Mouse (Mus musculus) ES-Bruce4 (cell line): ENCODE measurements around the gene Dnah8.

ENCODE experiments used
- CTCF ChIP-seq: IDR thresholded peaks from one replicate; pipeline ENCODE4 v1.8.1; 2011; ENCODE audit warnings: low read depth, low read length
- EP300 ChIP-seq: IDR thresholded peaks from 2 replicates; pipeline ENCODE4 v1.6.1; 2011; ENCODE audit warnings: low read depth, low read length; ENCODE audit not compliant: insufficient read depth
- POLR2A ChIP-seq: IDR thresholded peaks from one replicate; pipeline ENCODE4 v1.8.1; 2011; ENCODE audit warnings: low read length; ENCODE audit not compliant: insufficient read depth

DNA sequence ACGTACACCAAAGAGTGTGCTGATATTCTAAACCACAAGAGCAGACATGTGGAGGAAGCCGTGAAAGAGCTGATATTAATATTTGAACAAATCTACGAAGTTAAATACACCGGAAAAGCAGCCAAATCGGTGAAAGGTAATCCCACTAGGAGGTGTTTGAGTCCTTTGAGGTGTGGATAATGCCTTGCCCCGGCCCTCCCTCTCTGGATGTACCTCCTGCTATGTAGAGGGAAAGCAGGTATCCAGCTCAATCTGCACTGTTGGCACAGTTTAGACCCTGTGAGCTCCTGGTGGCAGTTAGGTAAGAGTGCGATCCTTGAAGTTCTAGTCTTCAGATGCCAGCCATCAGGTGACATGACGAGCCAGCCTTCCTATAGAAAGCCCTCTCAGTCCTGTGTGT, 66.0 kb downstream of the Dnah8 start:
- TF ChIP-seq POLR2A (no peak), CTCF (no peak), EP300 (no peak)
